Mouse (Mus musculus): ENCODE measurements at regions not wholly inside any gene's neighbourhood (a gene's known extent, or its start where the extent isn't known, plus 50 kb on each side); places are given as distances from the start of the nearest gene placed in this dataset.

- TF ChIP-seq CTCF (IDR thresholded peaks at IDR 0.05; ENCODE audit: low read depth) (no peak), EP300 (IDR thresholded peaks at IDR 0.05; ENCODE audit: low read depth) (no peak)
Observed at GRCm38 (mm10) chr10:118714595-118714994, 155.4 kb downstream of the Dyrk2 start.
